Mouse (Mus musculus) embryo, embryonic 10.5 days (tissue): ENCODE results near the gene Apba2.

Experiments
- DNase-seq: peaks from one replicate; pipeline ENCODE4 v3.0.0-alpha.2; 2015; ENCODE audit warnings: low spot score

Apba2 gene

GRCm38 (mm10) chr7:64501536-64502270 lies at the start of gene Apba2:
Apba2 (plus strand) TSS chr7:64501706.
- peak; percentile 79 for DNase-seq

DNA sequence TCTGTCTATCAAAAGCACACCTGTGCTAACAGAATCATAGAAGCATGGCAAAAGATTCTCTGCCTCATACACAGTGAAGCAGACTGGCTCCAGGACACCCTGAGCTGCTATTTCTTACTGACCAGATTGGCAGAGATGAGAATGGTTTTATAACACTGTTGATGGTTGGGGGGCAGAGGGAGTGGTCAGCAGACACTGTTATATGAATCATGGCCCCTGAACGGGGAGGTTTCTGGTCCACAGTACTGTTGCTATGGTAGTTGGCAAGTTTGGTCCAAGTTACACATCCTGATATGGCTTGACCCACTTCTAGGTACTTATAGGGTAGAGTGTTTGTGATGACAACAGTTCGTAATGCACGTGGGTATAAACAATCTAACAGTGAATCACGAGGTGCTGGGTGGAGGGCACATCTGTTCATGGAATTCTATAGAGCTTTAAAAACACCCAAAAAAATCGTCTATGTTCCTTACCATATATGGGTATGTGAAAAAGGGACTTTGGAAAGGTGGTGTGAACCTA lies 49.6 kb upstream of the Apba2 start:
- DNase-seq: no peak

GRCm38 (mm10) chr7:64452471-64453222 lies 48.9 kb upstream of the Apba2 start:
- DNase-seq: no peak

DNA sequence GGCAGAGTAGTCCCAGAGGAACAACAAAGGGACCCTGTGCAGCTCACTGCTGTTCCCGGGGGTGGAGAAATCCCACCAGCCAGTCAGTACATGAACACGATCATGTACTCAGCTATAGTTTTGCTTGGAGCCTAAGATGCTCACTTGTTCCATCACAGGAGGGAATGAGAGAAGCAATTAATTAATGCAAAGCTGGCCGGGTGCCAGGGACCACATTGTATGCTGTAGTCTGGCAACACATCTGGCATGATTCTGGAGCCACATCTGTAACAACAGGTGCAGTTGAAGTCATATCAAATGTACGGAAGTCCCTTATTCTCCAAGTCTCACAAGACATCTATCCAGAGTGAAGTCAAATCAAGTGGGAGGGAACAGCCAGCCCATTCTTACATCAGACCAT lies 45.3 kb upstream of the Apba2 start:
- DNase-seq: no peak

DNA sequence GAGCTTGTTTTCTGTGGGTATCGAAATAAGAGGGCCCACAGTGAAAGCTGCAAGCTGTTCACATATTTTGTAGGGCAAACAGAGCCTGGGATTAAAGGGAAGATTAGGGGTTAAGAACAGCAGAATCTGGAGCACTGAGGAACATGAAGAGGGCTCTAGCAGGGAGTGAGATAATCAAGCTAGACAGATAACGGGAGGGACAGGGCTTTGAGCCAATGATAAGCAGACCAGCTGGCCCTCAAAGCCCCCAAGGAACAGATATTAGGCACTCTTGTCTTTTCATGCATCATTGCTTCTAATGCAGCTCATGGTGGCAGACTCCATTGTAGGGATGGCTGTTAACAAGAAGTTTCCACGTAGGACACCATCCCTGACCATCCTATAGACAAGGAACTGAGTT lies 44.8 kb upstream of the Apba2 start:
- no peak for DNase-seq

- DNase-seq: no peak
These were observed 43.7 kb upstream of the Apba2 start for GRCm38 (mm10) chr7:64457811-64458210.

DNA sequence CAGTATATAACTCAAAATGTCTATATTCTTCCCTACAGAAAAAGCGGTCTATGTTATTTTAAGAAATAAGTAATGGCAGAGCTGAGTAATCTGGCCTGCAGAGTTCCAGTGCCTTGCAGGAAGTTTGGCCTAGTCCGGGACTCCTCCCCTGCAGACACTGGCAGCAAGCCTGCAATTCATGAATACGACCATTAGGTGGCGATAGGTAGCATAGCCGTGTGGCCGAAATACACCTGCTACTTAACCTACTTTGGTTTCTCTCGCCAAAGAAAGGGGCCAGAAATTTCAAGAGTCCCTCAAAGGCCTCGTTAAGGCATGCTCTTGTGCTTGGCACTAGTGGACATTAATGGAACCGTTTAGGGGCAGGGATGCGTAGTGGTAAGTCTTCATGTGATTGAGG lies 4.1 kb upstream of the Apba2 start:
- peak; percentile 61 for DNase-seq

DNA sequence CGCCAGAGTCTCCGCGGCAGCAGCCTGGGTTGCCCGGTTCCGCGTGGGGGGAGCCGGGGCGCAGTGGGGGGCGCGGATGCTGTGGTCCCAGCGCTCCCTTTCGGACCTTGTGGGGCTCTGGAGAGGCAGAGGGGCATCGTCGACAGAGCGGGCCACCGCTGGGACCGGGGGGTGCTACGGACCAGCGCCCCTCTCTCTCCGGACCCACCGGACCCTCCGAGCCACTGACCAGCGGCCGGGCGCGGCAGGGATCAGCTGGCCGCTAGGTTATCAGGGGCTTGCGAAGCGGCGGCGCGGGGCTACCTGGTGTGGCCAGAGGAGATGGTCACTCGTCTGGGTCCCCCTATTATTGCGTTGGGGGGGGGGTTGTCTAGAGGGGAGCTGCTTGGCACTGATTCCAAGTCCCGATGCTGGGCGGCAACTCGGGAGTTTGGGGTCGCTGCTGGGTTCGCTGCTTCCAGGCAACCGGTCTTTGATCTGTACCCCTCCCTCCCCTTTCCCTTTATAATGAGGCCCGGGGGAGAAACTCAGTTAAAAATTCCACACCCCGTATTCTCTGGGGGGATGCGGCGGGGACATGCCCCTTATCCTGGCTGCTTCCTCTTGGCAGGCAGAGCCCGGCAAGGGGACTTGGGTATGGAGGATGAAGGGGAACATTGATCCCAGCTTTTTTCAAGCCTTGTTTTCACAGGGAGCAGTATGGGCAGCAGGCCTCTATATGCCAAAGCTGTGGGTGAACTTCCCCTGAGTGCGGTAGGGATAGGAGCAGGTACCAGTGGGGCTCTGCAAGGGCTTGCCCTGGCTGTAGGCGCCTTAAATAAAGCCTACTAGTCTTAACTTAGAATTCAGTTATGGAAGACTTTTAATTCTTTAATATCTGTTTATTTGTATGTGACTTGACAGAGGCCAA lies 1.0 kb downstream of the Apba2 start:
- peak; percentile 38 for DNase-seq

DNA sequence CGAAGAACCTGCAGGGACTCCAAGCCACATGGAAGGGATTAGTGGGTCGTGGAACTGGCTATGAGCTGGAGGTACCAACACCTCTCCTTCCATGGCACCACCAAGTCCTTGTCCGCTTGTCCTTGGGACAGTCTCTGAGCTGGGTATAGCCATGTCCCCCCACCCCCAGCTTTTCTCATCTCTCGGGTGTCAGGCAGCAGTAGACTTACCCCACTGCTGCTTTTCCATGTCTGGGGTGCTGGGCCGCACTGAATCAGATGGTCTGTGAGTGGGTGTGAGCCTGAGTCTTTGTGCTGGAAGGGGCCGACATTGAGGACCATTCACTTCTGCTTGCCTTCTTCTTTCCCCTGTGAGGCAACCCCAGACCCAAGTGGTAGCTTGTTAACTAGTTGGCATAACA lies 2.1 kb downstream of the Apba2 start:
- no peak for DNase-seq

GRCm38 (mm10) chr7:64504691-64505231 lies 3.3 kb downstream of the Apba2 start:
- peak; percentile 37 for DNase-seq

GRCm38 (mm10) chr7:64505571-64505970 lies 4.1 kb downstream of the Apba2 start:
- DNase-seq: no peak

GRCm38 (mm10) chr7:64508826-64509225 lies 7.3 kb downstream of the Apba2 start:
- no peak for DNase-seq

DNA sequence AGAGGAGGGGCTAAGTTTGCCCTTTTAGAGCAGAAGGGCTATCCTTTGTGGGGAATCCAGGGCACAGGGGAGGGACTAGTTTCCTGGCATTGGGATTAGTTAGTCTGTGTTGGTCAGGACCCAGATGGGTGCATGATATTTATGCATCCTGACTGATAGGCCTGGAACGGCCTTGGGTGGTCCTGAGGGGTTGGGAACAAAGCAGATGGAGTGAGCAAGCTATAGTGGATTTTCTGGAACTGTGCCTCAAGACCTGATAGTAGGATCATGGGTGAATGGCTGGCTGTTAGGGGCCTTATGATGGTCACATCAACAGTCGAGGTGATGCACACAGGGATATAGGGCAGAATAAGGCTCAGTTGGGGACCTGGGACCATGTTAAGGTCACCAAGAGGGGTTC lies 8.4 kb downstream of the Apba2 start:
- DNase-seq: no peak

GRCm38 (mm10) chr7:64510526-64511210 lies 9.2 kb downstream of the Apba2 start:
- DNase-seq: no peak

DNA sequence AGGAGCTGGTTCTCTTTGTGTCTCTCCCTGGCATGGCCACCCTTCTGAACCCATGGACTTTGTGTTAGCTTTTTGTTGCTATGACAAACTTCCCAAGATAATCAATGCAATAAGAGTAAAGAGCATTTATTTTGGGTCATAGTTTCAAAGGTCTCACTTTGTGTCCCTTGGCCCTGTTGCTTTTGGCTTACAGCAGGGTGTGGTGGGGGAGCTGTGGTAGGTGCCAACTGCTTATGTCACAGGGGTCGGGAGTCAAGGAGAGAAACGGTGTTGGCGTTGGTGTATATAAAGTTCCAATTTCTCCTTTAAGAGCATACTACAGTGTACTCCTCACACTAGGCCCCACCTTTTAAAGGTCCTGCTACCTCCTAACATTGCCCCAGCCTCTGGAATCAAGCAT lies 12.1 kb downstream of the Apba2 start:
- no peak for DNase-seq

- DNase-seq: no peak
These were observed 13.8 kb downstream of the Apba2 start for GRCm38 (mm10) chr7:64515280-64515679.

DNA sequence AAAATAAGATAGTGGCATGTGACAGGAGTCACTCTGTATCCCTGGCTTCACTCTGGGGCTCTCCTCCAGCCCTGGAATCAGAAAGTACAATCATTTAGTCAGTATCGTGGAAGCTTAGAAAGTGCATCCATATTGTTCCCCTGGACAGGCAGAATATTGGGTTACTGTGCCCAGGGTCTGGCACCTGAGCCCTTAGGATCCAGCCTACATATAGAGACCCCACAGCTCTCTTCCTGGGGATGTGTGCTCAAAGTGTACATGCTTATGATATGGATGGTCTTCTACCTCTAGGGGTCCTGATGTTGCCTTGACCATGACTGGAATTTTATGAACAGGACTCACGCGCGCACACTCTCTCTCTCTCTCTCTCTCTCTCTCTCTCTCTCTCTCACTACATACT lies 14.4 kb downstream of the Apba2 start:
- DNase-seq: no peak

- DNase-seq: no peak
These were observed 17.6 kb downstream of the Apba2 start for GRCm38 (mm10) chr7:64519091-64519490.

GRCm38 (mm10) chr7:64519521-64519920 lies 18.0 kb downstream of the Apba2 start:
- DNase-seq: no peak

DNA sequence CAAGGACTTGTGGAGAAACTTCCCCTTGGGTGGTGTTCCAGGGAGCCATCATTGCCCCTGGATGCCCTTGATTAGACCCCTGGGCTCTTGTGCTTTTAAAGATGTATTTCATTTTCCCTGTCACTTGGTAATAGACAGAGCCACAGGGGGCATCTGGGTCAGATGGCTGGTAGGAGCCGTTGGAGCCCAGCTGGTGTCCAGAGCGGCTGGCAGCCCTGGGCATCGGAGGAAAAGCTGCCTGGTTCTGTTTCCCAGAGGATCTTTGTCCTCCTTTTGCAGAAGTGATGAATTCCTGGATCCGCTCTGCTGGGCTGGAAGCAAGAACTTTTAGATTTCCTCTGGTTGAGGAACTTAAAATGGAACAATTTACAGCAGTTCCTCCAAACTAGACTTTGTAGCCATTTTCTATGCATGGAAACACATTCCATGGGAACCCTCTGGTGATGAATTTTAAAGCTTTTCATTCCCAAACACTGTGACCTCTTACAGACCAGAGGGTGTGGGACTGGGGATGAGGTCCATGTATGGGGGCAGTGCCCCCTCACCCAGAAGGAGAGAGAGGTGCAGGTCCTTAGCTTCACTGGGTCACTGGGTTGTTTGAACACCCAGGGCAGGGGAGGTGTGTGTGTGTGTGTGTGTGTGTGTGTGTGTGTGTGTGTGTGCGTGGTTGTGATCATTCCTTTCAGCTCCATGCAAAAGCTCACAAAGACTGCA lies 20.3 kb downstream of the Apba2 start:
- peak; percentile 54 for DNase-seq

DNA sequence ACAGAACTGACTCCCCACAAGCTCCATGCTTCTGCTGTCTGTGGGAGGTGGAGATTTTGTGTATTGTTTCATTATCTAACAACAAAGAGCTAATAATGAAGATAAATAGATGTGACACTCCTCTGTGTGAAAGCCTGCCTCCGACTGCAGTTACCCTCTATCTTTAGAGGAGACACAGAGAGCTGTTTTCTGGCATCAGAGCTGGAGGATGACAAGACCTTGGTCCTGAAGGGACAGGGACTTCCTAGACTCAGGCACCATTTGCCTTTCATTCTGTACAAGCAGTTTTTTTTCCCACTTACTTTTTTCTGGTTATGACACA lies 20.9 kb downstream of the Apba2 start:
- peak; percentile 41 for DNase-seq
